Mouse (Mus musculus) midbrain, embryonic 15.5 days (tissue): ENCODE measurements around the gene Cryba4. TPM values are rescaled to one million over a fixed set of nuclear protein-coding genes. Genes with fewer than 3 reads are reported as not detected.

ENCODE experiments used
- ATAC-seq: fragments of 200-750 bp; cut with Nextera tagmentation; replicated peaks from 2 replicates; pipeline ENCODE4 v1.8.0; 2017; ENCODE audit warnings: moderate TSS enrichment
- H3K27ac ChIP-seq: fragments of 300-500 bp; sonication (generic); 2 replicates; pipeline ENCODE4 v1.5.1; 2015; ENCODE audit warnings: mild to moderate bottlenecking, inconsistent platforms
- H3K27me3 ChIP-seq: fragments of 300-500 bp; sonication (generic); replicated peaks from 2 replicates; pipeline ENCODE4 v1.6.1; 2015; ENCODE audit warnings: inconsistent platforms
- H3K36me3 ChIP-seq: fragments of 300-500 bp; sonication (generic); replicated peaks from 2 replicates; pipeline ENCODE4 v1.6.1; 2015; ENCODE audit warnings: inconsistent platforms
- H3K4me1 ChIP-seq: fragments of 300-500 bp; sonication (generic); 2 replicates; pipeline ENCODE4 v1.6.1; 2015; ENCODE audit warnings: inconsistent platforms
- H3K4me2 ChIP-seq: fragments of 300-500 bp; sonication (generic); 2 replicates; pipeline ENCODE4 v1.6.1; 2015; ENCODE audit warnings: inconsistent platforms, mild to moderate bottlenecking, moderate library complexity
- H3K4me3 ChIP-seq: fragments of 300-500 bp; sonication (generic); 2 replicates; pipeline ENCODE4 v1.5.1; 2015; ENCODE audit warnings: mild to moderate bottlenecking, inconsistent platforms
- H3K9ac ChIP-seq: fragments of 300-500 bp; sonication (generic); 2 replicates; pipeline ENCODE4 v1.6.1; 2015; ENCODE audit warnings: mild to moderate bottlenecking, inconsistent platforms
- H3K9me3 ChIP-seq: fragments of 300-500 bp; sonication (generic); 2 replicates; pipeline ENCODE4 v1.6.1; 2016; ENCODE audit warnings: inconsistent platforms
- WGBS: fragments of 180-500 bp; shearing (Covaris S2); methylation state at CpG from one replicate; pipeline ENCODE4 v1.1.7; 2015; ENCODE audit warnings: mixed read lengths; 5-methylcytosine and 5-hydroxymethylcytosine counted together
- polyA plus RNA-seq: library from polyadenylated mRNA; unstranded; fragments of >200 nt; fragmentation: Nextera tagmentation; extraction: Ambion mirVana; gene quantifications from 2 replicates; pipeline ENCODE4 v1.2.1, GENCODE M21; 2015

The Cryba4 gene
- polyA plus RNA-seq, 1 experiment from 2014 or later = 0.93 TPM

DNA sequence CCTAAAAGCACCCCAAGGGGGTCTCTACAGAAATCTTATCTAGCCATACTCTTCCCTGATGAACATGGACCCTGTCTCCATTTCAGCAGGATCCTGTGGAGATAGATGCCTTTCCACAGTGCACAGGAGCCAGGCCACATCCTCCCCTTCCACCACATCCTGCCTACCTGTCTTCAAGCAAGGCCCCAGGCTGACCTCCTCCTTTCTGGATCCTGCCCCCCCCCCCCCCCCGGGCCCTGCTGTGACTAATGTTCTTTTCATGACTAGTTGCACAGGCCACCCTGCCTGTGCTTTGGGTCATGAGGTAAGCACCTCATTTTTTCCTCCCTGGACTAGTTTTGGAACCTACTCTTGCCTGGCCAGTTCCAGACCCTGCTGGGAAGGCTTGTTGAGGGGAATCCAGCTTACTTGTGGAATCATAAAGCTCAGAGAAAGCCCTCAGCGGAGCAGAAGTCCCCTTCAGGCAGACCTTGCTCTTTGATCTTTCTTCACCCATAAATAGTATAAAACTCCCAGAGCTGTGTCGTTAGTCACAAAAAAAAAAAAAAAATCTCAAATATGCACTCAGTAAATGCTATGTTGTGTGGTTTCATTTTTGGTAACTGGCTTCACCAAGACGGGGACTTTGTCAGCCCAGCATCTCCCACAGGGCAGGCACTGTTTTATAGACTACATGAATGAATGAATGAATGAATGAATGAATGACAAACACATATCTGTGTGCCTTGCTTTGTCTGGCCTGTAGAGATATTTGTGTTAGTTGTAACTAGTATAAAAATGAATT is 22.9 kb upstream of the Cryba4 start:
- 0 out of 2 replicates have a peak overlapping the region, but pooled peaks have one; percentile 59 for H3K9ac ChIP-seq
- H3K4me3 ChIP-seq = peak overlapping the region; percentile 80

DNA sequence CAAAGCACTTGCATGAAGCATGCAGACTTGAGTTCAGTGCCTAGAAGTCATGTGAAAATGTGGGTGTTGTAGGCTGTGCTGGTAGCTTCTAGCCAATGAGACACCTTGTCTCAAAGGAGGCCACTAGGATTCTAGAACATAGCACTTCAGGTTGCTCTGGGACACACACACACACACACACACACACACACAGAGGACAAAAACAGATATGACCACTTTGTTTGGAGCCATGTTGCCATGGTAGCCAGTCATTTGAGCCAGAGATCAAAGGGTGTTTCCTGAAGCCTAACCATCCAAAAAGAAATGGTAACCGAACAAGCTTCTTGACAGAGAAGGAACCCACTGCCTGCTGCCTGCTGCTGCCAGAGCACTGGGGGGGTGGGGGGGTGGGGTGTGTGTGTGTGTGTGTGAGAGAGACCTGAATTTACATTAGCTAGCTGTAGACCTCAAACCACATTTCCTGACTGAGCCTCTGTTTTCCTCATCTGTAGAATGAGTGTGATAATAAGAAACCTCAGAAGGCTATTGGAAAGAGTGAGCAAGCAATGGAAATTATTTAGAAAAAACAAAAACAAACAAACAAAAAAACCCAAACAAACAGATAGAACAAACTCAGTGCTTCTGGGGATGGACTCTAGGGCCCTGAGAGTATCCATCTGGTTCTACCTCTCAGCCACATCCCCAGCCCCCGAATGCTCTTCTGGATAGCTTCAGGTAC is 21.6 kb upstream of the Cryba4 start:
- H3K36me3 ChIP-seq = no peaks in the 10 kb centered on the region
- no peak for ATAC-seq
- no peak overlapping the region for H3K9ac ChIP-seq
- 44% methylated on average over 2 of the region's 2 CpGs for WGBS
- no peak overlapping the region for H3K4me2 ChIP-seq
- no peaks in the 10 kb centered on the region for H3K27me3 ChIP-seq
- peaks cover 29% of the 10 kb centered on the region for H3K4me1 ChIP-seq
- no peak overlapping the region for H3K27ac ChIP-seq
- H3K4me3 ChIP-seq = no peak overlapping the region
- H3K9me3 ChIP-seq = no peaks in the 10 kb centered on the region

More for the DNA sequence above, 22.9 kb upstream of the Cryba4 start:
- no peaks in the 10 kb centered on the region for H3K36me3 ChIP-seq
- peak overlapping the region; percentile 95 for H3K4me2 ChIP-seq
- ATAC-seq = no peak
- WGBS = 51% methylated on average over 4 of the region's 4 CpGs
- H3K4me1 ChIP-seq = peaks cover 30% of the 10 kb centered on the region
- no peaks in the 10 kb centered on the region for H3K27me3 ChIP-seq
- H3K9me3 ChIP-seq = no peaks in the 10 kb centered on the region
- peak overlapping the region; percentile 85; the same call in 1 of the 2 replicates for H3K27ac ChIP-seq

DNA sequence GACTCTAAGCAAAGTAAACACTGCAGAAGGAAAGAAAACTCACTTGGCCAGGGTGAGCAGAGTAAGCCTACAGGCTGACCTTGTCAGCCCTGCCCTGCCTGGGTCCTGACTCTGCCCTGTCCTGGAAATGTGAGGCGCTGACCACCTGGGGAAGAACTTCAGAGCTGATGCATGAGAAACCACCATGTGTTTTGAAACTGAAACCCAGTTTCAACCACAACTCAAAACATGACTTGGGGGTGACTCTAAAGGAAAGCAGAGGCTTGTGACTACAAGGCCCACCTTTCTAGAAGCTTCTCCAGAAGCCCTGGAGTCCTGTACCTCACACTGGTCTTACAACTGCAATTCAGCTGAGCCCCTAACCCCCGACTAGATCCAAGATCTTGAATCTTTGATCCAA is 20.6 kb upstream of the Cryba4 start:
- H3K4me2 ChIP-seq = no peak overlapping the region
- no peak overlapping the region for H3K4me3 ChIP-seq
- H3K9ac ChIP-seq = no peak overlapping the region
- no peak for ATAC-seq
- H3K9me3 ChIP-seq = no peaks in the 10 kb centered on the region
- 80% methylated on average over 2 of the region's 2 CpGs for WGBS
- peaks cover 27% of the 10 kb centered on the region for H3K4me1 ChIP-seq
- 0 out of 2 replicates have a peak overlapping the region, but pooled peaks have one; percentile 20 for H3K27ac ChIP-seq
- H3K36me3 ChIP-seq = no peaks in the 10 kb centered on the region
- H3K27me3 ChIP-seq = no peaks in the 10 kb centered on the region

DNA sequence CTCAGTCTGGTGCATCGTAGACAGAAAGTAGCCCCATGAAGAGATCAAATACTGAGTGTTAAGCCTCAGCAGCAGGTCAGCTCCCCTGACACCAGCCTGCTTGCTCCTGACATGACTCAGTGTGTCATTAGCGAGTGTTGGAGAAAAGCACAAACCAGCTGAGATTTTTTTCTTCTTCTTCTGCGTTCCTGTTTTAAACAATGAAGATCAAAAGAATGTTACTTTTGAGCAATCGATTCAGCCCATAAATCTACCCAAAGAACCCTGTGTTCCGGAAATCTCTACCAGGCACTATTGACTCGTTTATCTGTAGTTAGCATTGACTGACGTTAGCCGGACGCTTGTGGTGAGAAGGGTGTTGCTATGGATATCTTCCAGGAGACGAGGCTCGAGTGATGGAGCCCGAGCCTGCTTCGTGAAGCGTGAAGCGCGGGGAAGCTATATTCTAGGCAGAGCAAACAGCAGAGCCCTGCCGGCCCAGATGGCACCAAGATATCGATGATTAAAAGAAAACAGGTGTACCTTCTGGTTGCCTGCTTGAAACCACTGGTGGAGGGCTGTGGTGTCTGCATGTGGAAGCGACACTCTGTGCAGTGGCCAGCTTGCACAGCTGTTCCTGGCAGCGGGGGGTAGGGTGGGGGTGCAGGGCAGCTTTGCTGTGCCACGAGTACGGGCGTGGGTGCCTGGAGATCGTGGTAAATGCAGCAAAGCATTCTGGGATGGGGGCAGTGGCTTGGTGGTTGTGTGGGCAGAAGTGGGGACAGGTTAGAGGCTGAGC is 18.6 kb upstream of the Cryba4 start:
- Histone ChIP-seq H3K4me2 (peak overlapping the region; percentile 28), H3K9ac (no peak overlapping the region), H3K4me1 (peaks cover 17% of the 10 kb centered on the region), H3K36me3 (no peaks in the 10 kb centered on the region), H3K27ac (peak overlapping the region; percentile 72), H3K9me3 (no peaks in the 10 kb centered on the region), H3K27me3 (no peaks in the 10 kb centered on the region), H3K4me3 (no peak overlapping the region)
- WGBS = 24% methylated on average over 24 of the region's 24 CpGs
- ATAC-seq = peak; percentile 52; the same call in 1 of the 2 replicates

DNA sequence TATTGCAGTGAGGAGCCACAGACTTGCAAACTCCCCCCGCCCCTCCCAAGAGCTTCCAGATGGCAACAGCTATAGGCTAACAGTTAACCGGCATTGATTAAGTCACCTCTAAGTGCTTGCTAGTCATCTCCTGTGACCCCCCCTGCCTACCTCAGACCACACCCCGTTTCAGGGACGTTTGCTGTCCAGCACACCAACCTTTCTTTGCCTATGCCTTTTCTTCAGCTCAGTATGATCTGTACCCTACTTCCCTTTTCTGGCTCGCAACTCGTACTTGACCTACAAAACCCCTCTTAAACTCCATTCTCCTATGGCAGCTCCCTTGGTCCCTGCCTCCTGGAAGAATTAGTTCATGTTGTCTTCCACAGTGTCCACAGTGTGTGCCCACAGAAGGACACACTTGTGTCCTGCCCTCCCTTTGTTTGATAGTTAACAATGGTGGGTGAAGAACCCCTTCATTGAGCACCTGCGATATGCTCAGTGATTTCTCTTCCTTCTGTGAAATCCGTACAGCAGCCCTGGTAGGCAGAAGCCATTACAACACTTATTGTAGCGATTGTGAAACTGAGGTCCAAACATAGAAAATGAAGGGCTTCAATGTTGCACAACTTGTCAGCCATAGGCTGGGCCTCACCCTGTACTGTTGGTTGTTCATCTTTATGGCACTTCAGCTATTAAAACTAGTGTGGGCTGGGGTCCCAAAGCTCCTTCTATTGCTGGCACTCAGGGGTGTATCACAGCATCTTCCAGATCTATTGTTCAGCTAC is 13.9 kb upstream of the Cryba4 start:
- Histone ChIP-seq H3K4me2 (no peak overlapping the region), H3K36me3 (no peaks in the 10 kb centered on the region), H3K27ac (no peak overlapping the region), H3K4me3 (no peak overlapping the region), H3K9ac (no peak overlapping the region), H3K4me1 (peaks cover 13% of the 10 kb centered on the region), H3K9me3 (no peaks in the 10 kb centered on the region), H3K27me3 (no peaks in the 10 kb centered on the region)
- no peak for ATAC-seq
- 64% methylated on average over 9 of the region's 9 CpGs for WGBS

DNA sequence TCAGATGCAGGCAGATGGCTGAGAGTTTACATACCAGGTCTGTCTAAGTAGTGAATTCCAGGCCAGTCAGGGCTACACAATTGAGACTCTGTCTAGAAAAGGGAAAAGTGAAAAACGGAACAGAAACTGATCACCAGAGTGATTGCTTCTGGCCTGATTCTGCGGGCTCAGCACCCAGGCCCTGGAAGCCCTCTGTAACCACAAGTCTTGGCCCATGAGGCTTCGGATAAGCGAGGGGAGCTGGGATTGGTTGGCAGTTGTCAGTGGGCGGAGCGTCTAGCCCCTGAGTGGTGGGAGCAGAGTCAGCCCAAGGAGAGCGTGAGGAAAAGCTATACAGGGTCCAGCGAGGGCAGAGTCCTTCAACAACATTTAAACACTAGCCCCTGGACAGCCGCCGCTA is 13.2 kb upstream of the Cryba4 start:
- ATAC-seq = no peak
- Histone ChIP-seq H3K9ac (no peak overlapping the region), H3K9me3 (no peaks in the 10 kb centered on the region), H3K27me3 (no peaks in the 10 kb centered on the region), H3K4me2 (no peak overlapping the region), H3K4me1 (peaks cover 6% of the 10 kb centered on the region), H3K4me3 (no peak overlapping the region), H3K36me3 (no peaks in the 10 kb centered on the region), H3K27ac (no peak overlapping the region)
- 8% methylated on average over 10 of the region's 10 CpGs for WGBS

DNA sequence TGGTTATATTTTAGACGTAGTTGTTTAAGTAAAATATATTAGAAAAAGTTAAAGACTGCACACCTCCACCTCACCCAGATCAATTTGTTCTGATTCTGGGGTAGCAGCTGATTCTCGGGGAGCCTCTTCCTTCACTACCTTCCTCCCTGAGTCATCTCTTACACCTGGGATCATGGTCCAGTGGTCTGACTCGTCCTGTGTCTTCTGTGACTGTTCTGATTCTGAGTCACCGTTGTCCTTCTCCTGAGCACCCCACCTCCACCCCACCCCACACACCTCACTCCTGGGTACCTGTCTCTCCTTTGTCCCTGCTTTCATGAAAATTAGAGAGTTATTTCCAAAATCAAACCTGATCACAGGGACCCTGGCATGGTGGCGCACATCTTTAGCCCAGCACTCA is 12.8 kb upstream of the Cryba4 start:
- H3K9me3 ChIP-seq = no peaks in the 10 kb centered on the region
- whole genome bisulfite sequencing = 87% methylated on average over 5 of the region's 5 CpGs
- H3K36me3 ChIP-seq = no peaks in the 10 kb centered on the region
- H3K9ac ChIP-seq = no peak overlapping the region
- H3K27me3 ChIP-seq = no peaks in the 10 kb centered on the region
- 0 out of 2 replicates have a peak, but pooled peaks cover 3% of the 10 kb centered on the region for H3K4me1 ChIP-seq
- no peak overlapping the region for H3K4me3 ChIP-seq
- H3K4me2 ChIP-seq = no peak overlapping the region
- no peak overlapping the region for H3K27ac ChIP-seq
- no peak for ATAC-seq

DNA sequence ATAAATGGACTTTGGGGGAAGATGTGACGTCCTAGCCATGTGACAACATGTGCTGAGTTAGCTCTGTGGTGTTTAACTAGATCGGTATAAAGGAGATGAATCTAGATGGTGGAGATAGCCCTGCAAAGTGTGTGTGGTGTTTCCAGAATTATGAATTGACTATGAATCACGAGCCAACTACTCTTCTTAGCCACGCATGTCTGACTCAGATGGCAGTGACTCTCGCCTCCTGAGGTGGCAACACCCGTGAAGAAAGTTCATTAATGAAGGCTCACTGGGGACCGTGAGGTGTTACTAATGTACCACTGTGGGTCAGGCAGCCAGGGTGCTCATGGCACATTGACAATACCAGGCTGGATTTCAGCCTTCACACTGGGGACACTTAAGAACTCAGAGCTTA is 11.8 kb upstream of the Cryba4 start:
- 86% methylated on average over 7 of the region's 7 CpGs for WGBS
- Histone ChIP-seq H3K9me3 (no peaks in the 10 kb centered on the region), H3K36me3 (no peaks in the 10 kb centered on the region), H3K27me3 (no peaks in the 10 kb centered on the region), H3K27ac (no peak overlapping the region), H3K4me1 (0 out of 2 replicates have a peak, but pooled peaks cover 3% of the 10 kb centered on the region), H3K9ac (no peak overlapping the region), H3K4me3 (no peak overlapping the region), H3K4me2 (no peak overlapping the region)
- ATAC-seq = no peak

DNA sequence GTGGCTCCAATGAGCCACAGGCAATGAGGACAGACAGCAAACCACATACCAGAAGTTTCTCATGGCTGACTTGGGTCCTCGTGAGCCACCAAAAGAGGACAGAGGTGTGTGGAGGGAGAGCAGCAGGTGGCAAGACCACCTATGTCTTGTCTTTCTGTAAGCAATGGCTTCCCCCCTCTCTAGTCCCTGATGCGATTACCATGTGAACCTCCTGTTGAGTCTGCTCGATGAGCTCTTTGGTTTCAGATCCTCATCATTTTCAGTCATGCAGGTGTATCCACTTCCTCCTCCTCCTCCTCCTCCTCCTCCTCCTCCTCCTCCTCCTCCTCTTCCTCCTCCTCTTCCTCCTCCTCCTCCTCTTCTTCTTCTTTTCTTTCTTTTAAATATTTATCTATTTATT is 8.5 kb upstream of the Cryba4 start:
- ATAC-seq = no peak
- no peaks in the 10 kb centered on the region for H3K9me3 ChIP-seq
- H3K9ac ChIP-seq = no peak overlapping the region
- H3K4me1 ChIP-seq = 0 out of 2 replicates have a peak, but pooled peaks cover 3% of the 10 kb centered on the region
- WGBS = 88% methylated on average over 3 of the region's 3 CpGs
- no peak overlapping the region for H3K4me2 ChIP-seq
- no peaks in the 10 kb centered on the region for H3K36me3 ChIP-seq
- no peak overlapping the region for H3K4me3 ChIP-seq
- no peaks in the 10 kb centered on the region for H3K27me3 ChIP-seq
- H3K27ac ChIP-seq = no peak overlapping the region

DNA sequence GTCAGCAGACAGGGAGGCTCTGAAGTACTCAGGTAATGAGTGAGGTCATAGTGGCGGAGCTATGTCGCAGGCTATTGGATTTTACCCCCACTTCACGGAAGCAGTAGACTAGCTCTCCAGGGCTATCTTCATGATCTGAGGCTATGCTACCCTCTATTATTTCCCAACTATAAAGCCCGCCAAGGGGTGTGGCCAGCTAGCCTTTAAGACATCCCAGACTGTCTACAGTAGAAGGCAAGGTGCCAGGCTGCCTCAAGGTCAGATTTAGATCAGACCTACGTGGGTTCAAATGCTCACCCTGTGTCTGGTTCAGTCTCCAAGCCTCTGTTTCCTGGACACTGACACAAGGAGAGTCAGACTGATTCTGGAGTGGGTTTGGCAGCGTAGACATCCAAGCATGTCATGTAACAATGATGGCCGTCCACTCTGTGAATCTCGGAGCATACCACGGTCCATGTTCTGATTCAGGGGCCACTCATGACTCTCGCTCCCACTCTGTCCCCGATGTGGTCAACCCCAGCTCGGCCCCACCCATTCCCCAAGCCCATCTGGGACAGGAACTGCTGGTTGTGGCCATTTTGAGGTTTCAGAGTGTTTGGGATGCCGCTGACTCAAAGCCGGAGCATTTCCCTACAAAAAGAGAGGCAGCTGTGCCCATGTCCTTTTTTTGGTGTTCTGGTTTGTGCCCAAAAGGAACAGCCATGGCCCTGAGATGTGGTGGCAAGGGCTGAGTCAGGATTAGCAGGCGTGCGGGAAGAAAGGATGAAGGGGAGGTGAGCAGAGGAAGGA is 7.7 kb upstream of the Cryba4 start:
- Histone ChIP-seq H3K4me2 (no peak overlapping the region), H3K9me3 (no peaks in the 10 kb centered on the region), H3K27me3 (no peaks in the 10 kb centered on the region), H3K9ac (no peak overlapping the region), H3K36me3 (no peaks in the 10 kb centered on the region), H3K4me1 (no peaks in the 10 kb centered on the region), H3K27ac (no peak overlapping the region), H3K4me3 (no peak overlapping the region)
- 88% methylated on average over 16 of the region's 16 CpGs for WGBS
- ATAC-seq = no peak

DNA sequence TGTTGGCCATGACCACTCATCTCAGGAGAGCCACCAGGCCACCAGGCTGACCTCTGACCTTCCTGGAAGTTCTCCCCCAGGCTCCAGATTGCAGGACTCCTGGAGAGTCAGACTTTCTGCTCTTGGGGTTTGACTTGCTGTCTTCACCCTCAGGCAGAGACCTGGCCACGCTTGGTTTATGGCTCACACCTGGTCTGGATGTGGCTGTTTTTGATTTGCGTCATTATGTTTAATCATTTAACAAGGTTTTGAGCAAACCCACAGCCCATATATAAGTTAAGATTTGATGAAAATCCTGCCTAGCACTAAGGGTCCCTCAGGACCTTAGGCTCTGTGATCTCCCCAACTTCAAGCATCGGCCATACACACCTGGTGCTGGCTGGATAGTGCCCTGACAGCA is 5.6 kb upstream of the Cryba4 start:
- 0 out of 2 replicates have a peak, but pooled peaks cover 4% of the 10 kb centered on the region for H3K4me1 ChIP-seq
- H3K9ac ChIP-seq = no peak overlapping the region
- no peak overlapping the region for H3K27ac ChIP-seq
- no peaks in the 10 kb centered on the region for H3K27me3 ChIP-seq
- H3K9me3 ChIP-seq = no peaks in the 10 kb centered on the region
- H3K36me3 ChIP-seq = no peaks in the 10 kb centered on the region
- ATAC-seq = no peak
- no peak overlapping the region for H3K4me2 ChIP-seq
- H3K4me3 ChIP-seq = no peak overlapping the region
- WGBS = 81% methylated on average over 3 of the region's 3 CpGs
